ENCODE assay signal across 29 mouse cellular contexts in the genomic region with DNA sequence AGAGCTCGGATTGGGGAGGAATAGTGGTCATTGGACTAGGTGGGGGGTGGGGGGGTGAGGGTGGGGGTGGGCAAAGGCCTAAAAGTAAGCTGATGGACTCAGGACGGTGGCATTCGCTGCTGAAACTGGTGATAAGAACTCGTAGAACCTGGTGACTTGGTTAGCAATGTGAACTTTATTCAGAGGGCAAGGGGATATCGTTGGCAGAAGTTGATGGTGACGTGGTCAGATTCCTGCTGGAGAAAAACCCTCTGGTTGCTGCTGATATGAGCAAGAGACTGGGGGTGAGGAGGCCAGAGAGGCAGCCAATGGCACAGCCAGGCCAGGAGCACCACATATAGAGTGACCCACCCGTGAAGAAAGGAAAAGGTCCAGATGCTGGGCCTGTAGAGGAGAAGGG. TPM values are rescaled to one million over a fixed set of nuclear protein-coding genes. Genes with fewer than 3 reads are reported as not detected.
DNase-seq lines count a peak whose midpoint lies in the region; ATAC-seq and TF ChIP-seq lines count a peak whose summit lies in the region.
"Had no signal": no experiment of that assay in that cellular context is flagged by ENCODE, and none has a peak within 500 bp of the region (broad histone marks: within the 10 kb centered on the region; RNA-seq: fewer than 3 reads in every experiment).

No protein-coding gene starts in this region.

- H3K27ac ChIP-seq in embryonic facial prominence, embryonic 15.5 days (replicated peaks) = peak overlapping the region; percentile 25; the same call in 1 of the 2 replicates
- H3K27ac ChIP-seq in embryonic facial prominence, embryonic 10.5 days (replicated peaks) = no peak overlapping the region
- peak overlapping the region; percentile 83 for H3K27ac ChIP-seq in small intestine, adult 2 months (ENCODE audit: insufficient read depth, low read depth, low read length)
- H3K27ac ChIP-seq: embryonic facial prominence, embryonic 12.5 days; forebrain, embryonic 12.5 days; forebrain, embryonic 15.5 days; heart, adult 2 months; heart, embryonic 10.5 days; heart, embryonic 13.5 days; hindbrain, embryonic 14.5 days; hindbrain, postnatal 0 days had no signal

- no peak overlapping the region for H3K9ac ChIP-seq in embryonic facial prominence, embryonic 15.5 days
- H3K9ac ChIP-seq: embryonic facial prominence, embryonic 12.5 days; forebrain, embryonic 12.5 days; forebrain, embryonic 15.5 days; heart, embryonic 13.5 days; hindbrain, embryonic 14.5 days had no signal

- no peaks in the 10 kb centered on the region for H3K36me3 ChIP-seq in embryonic facial prominence, embryonic 15.5 days
- H3K36me3 ChIP-seq in embryonic facial prominence, embryonic 10.5 days (replicated peaks) = no peaks in the 10 kb centered on the region
- no peaks in the 10 kb centered on the region for H3K36me3 ChIP-seq in megakaryocyte, embryonic 14.5 days (replicated peaks; ENCODE audit: low read length)
- H3K36me3 ChIP-seq in small intestine, adult 2 months (ENCODE audit: control insufficient read depth, insufficient read depth, low read length) = no peaks in the 10 kb centered on the region
- H3K36me3 ChIP-seq: embryonic facial prominence, embryonic 12.5 days; forebrain, embryonic 12.5 days; forebrain, embryonic 15.5 days; G1E; heart, embryonic 10.5 days; heart, embryonic 13.5 days had no signal

- H3K4me3 ChIP-seq in embryonic facial prominence, embryonic 15.5 days (replicated peaks) = no peak overlapping the region
- H3K4me3 ChIP-seq in embryonic facial prominence, embryonic 10.5 days = no peak overlapping the region
- peak overlapping the region; percentile 18 for H3K4me3 ChIP-seq in megakaryocyte, embryonic 14.5 days (replicated peaks)
- no peak overlapping the region for H3K4me3 ChIP-seq in small intestine, adult 2 months (ENCODE audit: low read depth, low read length)
- H3K4me3 ChIP-seq: embryonic facial prominence, embryonic 12.5 days; erythroblast, embryonic 14.5 days; forebrain, embryonic 12.5 days; forebrain, embryonic 15.5 days; heart, adult 2 months; heart, embryonic 10.5 days; heart, embryonic 13.5 days had no signal

- H3K9me3 ChIP-seq in embryonic facial prominence, embryonic 15.5 days (replicated peaks) = no peaks in the 10 kb centered on the region
- H3K9me3 ChIP-seq in embryonic facial prominence, embryonic 10.5 days = no peaks in the 10 kb centered on the region
- H3K9me3 ChIP-seq in megakaryocyte, embryonic 14.5 days = no peaks in the 10 kb centered on the region
- H3K9me3 ChIP-seq: embryonic facial prominence, embryonic 12.5 days; forebrain, embryonic 12.5 days; forebrain, embryonic 15.5 days; G1E; heart, embryonic 10.5 days; heart, embryonic 13.5 days had no signal

- TF ChIP-seq CTCF in small intestine, adult 2 months (IDR thresholded peaks at IDR 0.05; ENCODE audit: extremely low read depth, insufficient read length, insufficient replicate concordance, low read depth, low read length) = no peak

- no peak for TF ChIP-seq POLR2A in small intestine, adult 2 months (IDR thresholded peaks at IDR 0.05; ENCODE audit: low read depth, low read length)

- ATAC-seq in embryonic facial prominence, embryonic 15.5 days (ENCODE audit: insufficient number of reproducible peaks, low FRiP score, low TSS enrichment, low read depth) = no peak
- ATAC-seq in megakaryocyte, adult 5-6 weeks (ENCODE audit: poor library complexity, severe bottlenecking) = no peak
- ATAC-seq: forebrain, embryonic 15.5 days; hindbrain, postnatal 0 days; Patski had no signal

- H3K4me1 ChIP-seq in embryonic facial prominence, embryonic 15.5 days = peaks cover 10% of the 10 kb centered on the region; the same call in 1 of the 2 replicates
- H3K4me1 ChIP-seq in embryonic facial prominence, embryonic 10.5 days = peaks cover 7% of the 10 kb centered on the region
- peaks cover 61% of the 10 kb centered on the region for H3K4me1 ChIP-seq in megakaryocyte, embryonic 14.5 days
- H3K4me1 ChIP-seq in small intestine, adult 2 months (ENCODE audit: control insufficient read depth, insufficient read depth, insufficient read length, low read length) = peaks cover 39% of the 10 kb centered on the region

- peaks cover 19% of the 10 kb centered on the region for H3K27me3 ChIP-seq in embryonic facial prominence, embryonic 15.5 days
- peaks cover 38% of the 10 kb centered on the region for H3K27me3 ChIP-seq in embryonic facial prominence, embryonic 10.5 days (replicated peaks; ENCODE audit: low read depth, poor library complexity, severe bottlenecking)
- H3K27me3 ChIP-seq in megakaryocyte, embryonic 14.5 days (replicated peaks) = peaks cover 28% of the 10 kb centered on the region
- no peaks in the 10 kb centered on the region for H3K27me3 ChIP-seq in small intestine, adult 2 months (ENCODE audit: control insufficient read depth, insufficient read depth, low read length)
- H3K27me3 ChIP-seq: Patski had no signal

- DNase-seq in embryonic facial prominence, embryonic 10.5 days (ENCODE audit: low spot score) = no peak
- no peak for DNase-seq in urinary bladder, postnatal 25 days (ENCODE audit: low spot score)
- no peak for DNase-seq in frontal cortex, postnatal 36 days (ENCODE audit: low spot score in 2 of 2)
- DNase-seq in adrenal gland, adult 8-10 months = no peak
- DNase-seq: adrenal gland, postnatal 14 days; cerebellum, adult 11 months; cerebellum, adult 2 months; cerebellum, postnatal 10 days; cerebellum, postnatal 36 days; gastrocnemius, postnatal 10 days; gastrocnemius, postnatal 36 days; heart, adult 2 months; heart, postnatal 14 days; heart, postnatal 4 days had no signal

- H3K4me2 ChIP-seq in embryonic facial prominence, embryonic 15.5 days (replicated peaks) = no peak overlapping the region
- H3K4me2 ChIP-seq: embryonic facial prominence, embryonic 12.5 days; forebrain, embryonic 12.5 days; forebrain, embryonic 15.5 days; heart, embryonic 13.5 days; hindbrain, embryonic 14.5 days had no signal

- WGBS in embryonic facial prominence, embryonic 15.5 days = 81% methylated on average over 7 of the region's 7 CpGs
- WGBS in embryonic facial prominence, embryonic 10.5 days = 84% methylated on average over 7 of the region's 7 CpGs
- 40% methylated on average over 7 of the region's 7 CpGs for WGBS in small intestine, adult 2 months

RNA-seq across cellular contexts. Expression of gene Mycl, which starts 14.2 kb away (rescaled TPM):
- polyA plus RNA-seq in embryonic facial prominence, embryonic 15.5 days (2015; fragmentation: Nextera tagmentation; extraction: Ambion mirVana) = 38.9 and 49.5 TPM in 2 replicates
- 33.6 and 43.0 TPM in 2 replicates for polyA plus RNA-seq in embryonic facial prominence, embryonic 10.5 days (2016; fragmentation: Nextera tagmentation; extraction: Ambion mirVana)
- polyA plus RNA-seq in megakaryocyte, embryonic 14.5 days (2012; ENCODE audit: insufficient read depth, low replicate concordance) = not detected in 2 replicates
- 2.6 and 4.0 TPM in 2 replicates for total RNA-seq in megakaryocyte, adult 5-6 weeks (2015)
- total RNA-seq in megakaryocyte, adult 5-6 weeks (2017) = 0.81 and 3.3 TPM in 2 replicates
- polyA plus RNA-seq in small intestine, adult 2 months (2012; rRNA removed) = 3.0 and 7.1 TPM in 2 replicates
- 1 to 10 TPM in 2 of 4 experiments, under 1 TPM in 2; 0.68 to 2.1 (median 1.3) TPM for total RNA-seq in adrenal gland, adult 8-10 months (2022)
- polyA plus RNA-seq: G1E had no signal

RNA-seq across cellular contexts. Expression of gene Mfsd2a, which starts 20.2 kb away (rescaled TPM):
- polyA plus RNA-seq in embryonic facial prominence, embryonic 15.5 days (2015; fragmentation: Nextera tagmentation; extraction: Ambion mirVana) = 10.5 and 11.4 TPM in 2 replicates
- polyA plus RNA-seq in embryonic facial prominence, embryonic 10.5 days (2016; fragmentation: Nextera tagmentation; extraction: Ambion mirVana) = 10.1 and 12.9 TPM in 2 replicates
- 0.12 and 14.4 TPM in 2 replicates for polyA plus RNA-seq in megakaryocyte, embryonic 14.5 days (2012; ENCODE audit: insufficient read depth, low replicate concordance)
- total RNA-seq in megakaryocyte, adult 5-6 weeks (2015) = 0.14 TPM in 1 of 2 replicates, not detected in the other
- 0.15 and 0.16 TPM in 2 replicates for total RNA-seq in megakaryocyte, adult 5-6 weeks (2017)
- 23.8 and 28.0 TPM in 2 replicates for polyA plus RNA-seq in small intestine, adult 2 months (2012; rRNA removed)
- 1 to 10 TPM in 2 of 4 experiments, under 1 TPM in 2; 0.83 to 8.4 (median 1.2) TPM for total RNA-seq in adrenal gland, adult 8-10 months (2022)
- total RNA-seq: granulocyte monocyte progenitor cell, adult 5-6 weeks had no signal
- polyA plus RNA-seq: erythroblast, embryonic 14.5 days; G1E had no signal

RNA-seq across cellular contexts. Expression of gene Trit1, which starts 35.2 kb away (rescaled TPM):
- polyA plus RNA-seq in embryonic facial prominence, embryonic 15.5 days (2015; fragmentation: Nextera tagmentation; extraction: Ambion mirVana) = 21.6 and 23.4 TPM in 2 replicates
- 19.0 and 21.6 TPM in 2 replicates for polyA plus RNA-seq in embryonic facial prominence, embryonic 10.5 days (2016; fragmentation: Nextera tagmentation; extraction: Ambion mirVana)
- polyA plus RNA-seq in megakaryocyte, embryonic 14.5 days (2012; ENCODE audit: insufficient read depth, low replicate concordance) = 0.85 and 3.7 TPM in 2 replicates
- total RNA-seq in megakaryocyte, adult 5-6 weeks (2015) = 10.7 and 16.5 TPM in 2 replicates
- 21.0 and 22.3 TPM in 2 replicates for total RNA-seq in megakaryocyte, adult 5-6 weeks (2017)
- 2.5 and 2.7 TPM in 2 replicates for polyA plus RNA-seq in small intestine, adult 2 months (2012; rRNA removed)
- 10 to 100 TPM; 21.8 to 24.5 (median 22.9) TPM for total RNA-seq in adrenal gland, adult 8-10 months (2022)
